Mouse (Mus musculus) gastrocnemius, postnatal 14 days (tissue): Measurements from ENCODE around the gene Trnau1ap. TPM values are rescaled to one million over a fixed set of nuclear protein-coding genes. Genes with fewer than 3 reads are reported as not detected.

ENCODE experiments used
- DNase-seq: peaks from one replicate; pipeline ENCODE4 v3.0.0; 2021; ENCODE audit warnings: mixed read lengths
- intact Hi-C: fragments of 180-260 bp; cut with DNase I; formaldehyde crosslinking; loops from one replicate; pipeline ENCODE4 v1.15.1; 2025; ENCODE audit warnings: low total_unique reads
- total RNA-seq, 2 experiments: library from RNA; stranded (reverse); gene quantifications; 2 replicates each; pipeline ENCODE4 v1.2.3; 2021

Gene Trnau1ap
- total RNA-seq, 2 experiments from 2014 or later: 12.9 to 13.9 TPM

DNA sequence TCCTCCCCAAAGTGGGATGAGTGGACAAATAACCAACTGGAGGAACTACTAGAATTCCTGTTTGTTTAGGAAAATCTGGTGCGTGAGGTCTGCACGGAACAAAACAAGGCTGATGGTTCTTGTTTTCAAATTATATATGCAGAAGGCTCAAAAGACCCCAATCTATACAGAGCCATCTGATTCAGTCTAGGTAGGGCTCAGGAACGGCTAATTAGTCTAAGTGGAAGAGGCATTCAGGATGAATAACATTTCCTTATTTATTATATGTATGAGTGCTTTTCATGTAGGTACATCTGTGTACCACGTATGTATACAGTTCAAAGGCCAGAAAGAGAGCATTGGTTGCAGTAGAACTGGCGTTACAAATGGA is 16.5 kb upstream of the Trnau1ap start:
- no peak for DNase-seq
- intact Hi-C loops: loop anchor here (5.0 to 10.0 kb wide), 2 partner anchors 54 to 251 kb away; no protein-coding TSS in a partner anchor

DNA sequence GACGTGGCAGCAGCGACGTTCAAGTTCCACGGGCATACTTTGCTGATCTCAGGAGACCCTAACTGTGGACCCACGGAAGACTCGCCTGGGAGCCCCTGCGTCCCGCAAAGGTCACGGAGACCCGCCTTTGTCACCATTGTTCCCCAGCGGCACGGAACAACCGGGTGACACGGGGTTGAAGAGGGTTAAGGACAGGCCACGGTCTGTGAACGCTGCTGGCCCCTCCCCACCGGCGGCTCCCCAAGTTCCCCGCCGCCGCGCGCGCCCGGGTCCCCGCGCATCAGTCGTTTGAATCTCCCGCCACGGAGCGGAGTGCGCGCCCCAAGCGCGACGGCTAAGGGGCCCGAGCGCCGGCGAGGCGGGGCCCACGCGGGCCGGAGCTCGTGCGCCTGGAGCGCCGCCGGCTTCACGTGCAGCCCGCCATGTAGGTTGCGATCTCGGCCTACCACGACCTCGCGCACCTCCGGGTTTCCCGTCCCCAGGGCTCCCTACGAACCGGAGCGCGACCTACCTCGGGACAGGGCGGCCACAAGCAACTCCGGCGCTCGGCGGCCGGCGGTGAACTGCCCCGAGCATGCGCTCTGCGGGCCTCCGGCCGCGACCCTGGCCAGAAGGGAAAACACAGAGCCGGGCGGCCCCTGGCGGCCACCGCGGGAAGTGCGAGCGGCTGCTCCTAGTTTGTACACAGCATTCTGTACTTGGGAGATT is 16.0 kb upstream of the Trnau1ap start:
- DNase-seq: peak; percentile 94
- intact Hi-C loops: loop anchor here (5.0 to 10.0 kb wide), 2 partner anchors 53 to 250 kb away; no protein-coding TSS in a partner anchor

DNA sequence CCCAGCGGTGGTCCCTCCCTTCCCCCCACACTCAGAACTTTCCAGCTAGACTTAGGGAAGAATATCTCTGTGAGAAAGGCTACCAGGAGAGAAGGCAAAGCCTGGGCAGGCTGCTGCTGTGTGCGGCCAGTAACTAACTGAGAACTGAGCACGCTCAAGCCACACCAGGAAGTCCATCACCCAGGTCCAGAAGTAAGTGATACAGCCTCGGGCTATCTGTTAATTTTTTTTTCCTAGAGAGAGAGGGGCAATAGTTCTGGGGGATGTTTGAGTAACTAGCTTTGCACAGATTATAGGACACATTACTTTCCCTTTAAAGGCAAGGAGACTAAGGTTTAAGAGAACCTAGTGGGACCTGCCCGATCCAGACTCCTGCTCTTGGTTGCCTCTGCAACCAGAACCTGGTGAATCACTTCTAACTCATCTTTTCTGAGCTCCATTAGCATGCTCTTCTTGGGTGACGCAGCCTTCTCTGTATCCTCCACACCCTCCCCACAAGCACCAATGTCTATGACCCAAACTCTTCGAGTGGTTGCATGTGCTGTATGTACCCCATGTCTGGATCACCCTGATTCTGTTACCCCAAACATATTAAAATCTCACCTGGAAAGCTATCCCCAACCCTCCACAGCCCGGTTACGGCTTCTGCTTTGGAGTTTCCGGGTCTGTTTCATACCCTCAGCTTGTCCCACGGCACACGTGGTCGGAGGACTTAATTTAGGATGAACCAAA is 15.2 kb upstream of the Trnau1ap start:
- no peak for DNase-seq
- intact Hi-C loops: loop anchor here (5.0 to 10.0 kb wide), 2 partner anchors 52 to 250 kb away; no protein-coding TSS in a partner anchor

DNA sequence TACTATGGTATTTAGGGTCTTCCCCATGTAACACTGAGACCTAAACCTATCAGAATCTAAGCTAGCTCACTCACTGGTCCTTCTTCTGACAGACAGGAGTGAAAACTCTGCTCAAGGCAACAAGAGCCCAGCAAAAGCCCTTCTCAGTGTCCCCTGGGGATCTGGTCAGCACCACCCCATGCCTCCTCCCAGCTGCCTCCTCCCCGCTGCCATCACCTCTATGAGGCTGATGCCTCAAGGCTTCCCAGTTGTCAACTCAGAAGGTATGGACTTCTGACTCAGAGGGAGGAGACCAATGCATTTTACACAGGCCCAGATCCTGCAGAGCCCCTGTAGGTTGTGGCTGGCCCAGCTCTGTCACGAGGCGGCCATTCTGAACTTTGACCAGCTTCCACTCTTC is 12.1 kb upstream of the Trnau1ap start:
- intact Hi-C loops: loop anchor here (10.0 kb wide), 1 partner anchor 247 kb away; no protein-coding TSS in a partner anchor
- no peak for DNase-seq

DNA sequence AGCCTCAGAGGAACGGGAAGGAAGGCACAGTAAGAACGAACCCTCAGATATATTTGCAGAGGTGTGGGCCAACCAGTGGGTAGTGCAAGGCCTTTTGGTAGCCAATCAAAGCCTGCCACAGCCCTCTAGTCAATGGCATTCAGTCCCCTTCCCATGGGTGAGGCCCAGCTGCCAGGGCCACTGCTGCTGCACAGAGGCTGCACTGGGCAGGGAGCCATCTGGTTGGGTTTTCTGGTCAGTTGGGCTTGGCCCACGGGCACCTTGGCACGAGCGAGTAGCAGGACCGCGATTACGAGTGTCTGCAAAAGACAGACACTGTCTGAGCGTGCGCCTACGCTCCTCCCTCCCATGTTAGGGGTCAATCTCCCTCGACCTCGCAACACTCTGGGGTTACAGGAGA is 9.6 kb upstream of the Trnau1ap start:
- intact Hi-C loops: no loop called here

DNA sequence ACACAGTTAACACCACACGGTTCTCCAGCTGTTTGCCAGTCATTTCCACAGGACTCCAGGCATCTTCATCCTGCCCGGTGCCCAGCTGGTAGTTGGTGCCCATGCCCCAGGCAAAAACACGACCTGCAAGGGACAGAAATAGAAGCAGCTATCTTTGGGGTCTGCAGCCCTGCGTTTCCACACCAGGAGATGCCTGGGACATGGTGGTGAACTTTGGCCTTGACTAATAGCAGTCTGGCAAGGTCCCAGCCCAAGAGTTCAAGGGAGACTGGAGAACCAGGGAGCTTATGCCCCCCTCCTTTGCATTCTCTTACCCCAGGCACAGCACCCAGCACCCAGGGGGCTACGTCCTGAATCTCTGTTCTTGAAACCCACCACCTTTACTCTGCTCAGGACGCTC is 3.5 kb upstream of the Trnau1ap start:
- DNase-seq: no peak
- intact Hi-C loops: no loop called here

More for the DNA sequence above, 9.6 kb upstream of the Trnau1ap start:
- peak; percentile 84 for DNase-seq

DNA sequence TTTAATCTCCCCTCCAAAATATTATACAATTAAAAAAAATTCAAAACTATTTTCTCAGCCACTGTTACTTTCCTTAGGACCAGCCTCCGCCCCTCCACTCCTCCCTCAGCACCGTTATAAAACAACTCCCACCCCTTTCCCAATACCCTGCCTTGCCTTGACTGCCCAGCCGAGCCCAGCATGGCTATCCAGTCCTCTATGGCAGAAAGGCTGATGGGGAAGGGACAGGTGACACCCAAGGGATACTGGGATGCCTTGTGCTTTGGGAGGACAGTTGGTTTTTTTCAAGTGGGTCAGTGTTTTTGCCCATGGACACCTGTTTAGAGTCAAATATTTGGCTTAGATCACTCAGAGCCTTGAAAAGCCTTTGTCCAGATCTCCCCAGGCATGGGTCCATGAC is 2.6 kb upstream of the Trnau1ap start:
- intact Hi-C loops: no loop called here
- DNase-seq: no peak

DNA sequence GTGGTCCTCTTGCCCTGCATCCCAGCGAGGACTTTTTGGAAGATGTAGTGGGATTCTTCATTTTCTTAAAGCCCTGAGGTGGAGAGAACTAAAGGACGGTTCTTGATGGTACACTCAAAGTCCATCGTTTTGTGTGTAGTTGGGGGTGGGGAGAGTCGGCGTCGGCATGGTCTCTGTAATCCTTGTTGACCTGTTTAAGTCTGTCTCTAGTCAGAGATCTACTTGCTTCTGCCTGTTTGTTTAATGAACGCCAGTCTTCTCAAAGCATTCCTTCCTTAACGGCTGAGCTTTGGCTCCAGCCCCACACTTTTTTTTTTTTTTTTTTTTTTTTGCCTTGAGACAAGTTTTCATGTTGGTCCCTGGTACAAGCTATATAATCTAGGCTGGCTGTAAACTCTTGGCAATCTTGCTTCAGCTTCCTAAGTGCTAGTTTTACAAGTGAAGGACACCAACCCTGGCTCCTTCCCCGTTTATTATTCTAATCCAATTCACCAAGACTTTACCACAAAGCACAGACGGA is 557 bp upstream of the Trnau1ap start:
- intact Hi-C loops: no loop called here
- no peak for DNase-seq

DNA sequence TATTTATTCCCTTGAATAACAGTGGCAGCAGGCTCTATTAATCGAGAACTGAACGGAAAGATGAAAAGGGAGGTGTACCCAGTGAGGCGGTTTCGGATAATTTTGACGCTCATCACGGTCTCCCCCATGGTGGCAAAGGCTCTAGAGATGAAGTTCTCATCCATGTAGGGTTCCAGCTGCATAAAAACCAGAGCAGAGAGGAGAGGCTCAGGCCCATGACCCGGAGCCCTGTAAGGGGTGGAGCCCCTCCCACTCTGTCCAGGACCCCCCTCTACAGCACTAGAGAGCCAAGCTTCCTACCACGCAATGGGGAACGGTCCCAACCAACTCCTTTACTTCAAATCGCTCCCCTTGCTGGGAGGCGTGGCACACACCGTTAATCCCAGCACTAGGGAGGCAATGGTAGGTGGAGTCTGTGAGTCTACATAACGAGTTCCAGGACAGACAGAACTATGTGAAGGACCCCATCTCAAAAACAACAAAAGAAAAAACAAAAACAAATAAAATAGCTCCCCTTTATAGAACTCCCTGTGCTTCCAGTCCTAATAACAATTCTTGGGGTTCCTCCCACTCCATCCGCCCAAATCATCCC is 851 bp downstream of the Trnau1ap start:
- intact Hi-C loops: no loop called here
- DNase-seq: no peak

DNA sequence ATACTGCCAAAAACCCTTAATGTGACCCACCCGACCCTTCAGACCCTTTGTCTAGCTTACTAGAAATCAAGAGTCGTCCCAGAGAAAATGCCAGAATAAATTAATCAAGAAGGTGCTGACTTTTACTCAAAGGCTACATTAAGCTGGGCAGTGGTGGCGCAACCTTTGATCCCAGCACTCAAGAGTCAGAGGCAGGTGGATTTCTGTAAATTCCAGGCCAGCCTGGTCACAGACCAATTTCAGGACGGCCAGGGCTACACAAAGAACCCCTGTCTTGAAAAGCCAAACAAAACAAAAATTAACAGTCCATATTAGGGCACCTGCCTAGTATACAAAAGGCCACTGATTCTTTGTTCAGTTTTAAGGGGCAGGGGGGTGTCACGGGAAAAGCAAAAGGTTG is 2.9 kb downstream of the Trnau1ap start:
- intact Hi-C loops: no loop called here
- no peak for DNase-seq

DNA sequence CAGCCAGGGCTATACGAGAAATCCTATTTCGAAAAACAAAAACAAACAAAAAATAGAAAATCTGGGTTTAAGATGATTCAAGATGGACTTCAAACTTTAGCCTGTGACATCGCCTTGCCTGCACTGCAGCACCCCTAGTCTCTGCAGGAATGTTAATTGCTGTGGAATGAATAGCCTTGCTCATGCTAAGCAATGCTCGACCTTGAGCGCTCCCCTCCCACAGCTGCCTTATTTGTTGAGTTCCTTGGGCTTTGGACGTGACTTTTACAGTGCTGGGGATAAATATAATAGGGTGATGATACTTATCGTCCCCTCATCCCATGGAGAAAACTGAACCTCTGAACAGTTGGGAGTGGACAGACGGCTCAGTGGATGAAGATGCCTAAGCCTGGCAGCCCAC is 13.6 kb downstream of the Trnau1ap start:
- intact Hi-C loops: no loop called here
- DNase-seq: no peak

DNA sequence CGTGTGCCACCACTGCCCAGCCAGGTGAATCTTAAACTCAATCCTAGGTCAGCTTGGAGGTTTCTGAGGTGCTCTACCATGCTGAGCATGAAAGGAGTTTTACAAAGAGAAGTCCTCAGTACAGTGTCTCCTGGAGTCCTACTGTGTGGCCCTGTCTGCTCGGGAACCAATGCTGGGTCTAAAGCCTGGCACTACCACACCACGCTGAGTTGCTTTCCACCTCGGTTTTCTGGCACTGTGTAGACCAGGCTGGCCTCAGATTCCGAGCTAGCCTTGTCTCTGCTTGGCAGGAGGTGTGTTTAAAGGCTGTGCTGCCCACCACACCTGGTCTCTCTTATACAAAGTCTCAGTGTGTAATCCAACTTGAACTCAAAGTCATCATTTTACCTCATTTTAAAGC is 16.7 kb downstream of the Trnau1ap start:
- intact Hi-C loops: no loop called here
- no peak for DNase-seq

DNA sequence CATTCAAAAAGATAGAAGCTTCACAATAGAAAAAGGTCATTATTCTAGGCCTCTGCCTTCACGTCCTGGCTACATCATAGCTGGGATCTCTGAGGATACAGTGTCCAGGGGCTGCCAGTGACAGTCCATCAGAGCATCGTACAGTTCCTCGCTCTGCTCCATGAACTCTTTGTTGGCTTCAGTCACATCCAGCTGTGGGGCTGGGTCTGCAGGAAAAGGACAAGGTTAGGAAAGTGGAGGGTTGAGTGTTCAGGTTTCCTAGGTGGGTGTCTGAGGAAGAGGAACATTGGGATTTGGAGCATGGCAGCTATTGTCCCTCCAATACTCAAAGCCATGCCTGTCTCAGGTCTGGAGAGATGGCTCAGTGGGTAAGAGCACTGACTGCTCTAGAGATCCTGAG is 17.5 kb downstream of the Trnau1ap start:
- intact Hi-C loops: no loop called here
- no peak for DNase-seq

DNA sequence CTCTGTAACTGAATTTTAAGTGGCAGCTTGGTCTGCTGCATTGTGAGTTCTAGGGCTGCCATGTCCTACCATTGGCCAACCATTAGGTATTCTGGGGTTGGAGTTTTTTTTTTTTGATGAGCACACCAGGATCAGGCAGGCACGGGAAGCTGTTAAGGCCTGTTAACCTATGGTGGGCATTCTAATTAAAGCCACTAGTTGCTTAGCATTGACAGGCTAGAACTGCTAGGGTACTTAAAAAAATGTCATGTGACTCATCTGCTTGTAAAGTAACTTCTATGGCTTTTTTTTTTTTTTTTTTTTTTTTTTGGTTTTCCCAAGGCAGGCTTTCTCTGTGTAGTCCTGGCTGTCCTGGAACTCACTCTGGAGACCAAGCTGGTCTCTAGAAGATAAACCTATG is 18.1 kb downstream of the Trnau1ap start:
- intact Hi-C loops: no loop called here
- no peak for DNase-seq

DNA sequence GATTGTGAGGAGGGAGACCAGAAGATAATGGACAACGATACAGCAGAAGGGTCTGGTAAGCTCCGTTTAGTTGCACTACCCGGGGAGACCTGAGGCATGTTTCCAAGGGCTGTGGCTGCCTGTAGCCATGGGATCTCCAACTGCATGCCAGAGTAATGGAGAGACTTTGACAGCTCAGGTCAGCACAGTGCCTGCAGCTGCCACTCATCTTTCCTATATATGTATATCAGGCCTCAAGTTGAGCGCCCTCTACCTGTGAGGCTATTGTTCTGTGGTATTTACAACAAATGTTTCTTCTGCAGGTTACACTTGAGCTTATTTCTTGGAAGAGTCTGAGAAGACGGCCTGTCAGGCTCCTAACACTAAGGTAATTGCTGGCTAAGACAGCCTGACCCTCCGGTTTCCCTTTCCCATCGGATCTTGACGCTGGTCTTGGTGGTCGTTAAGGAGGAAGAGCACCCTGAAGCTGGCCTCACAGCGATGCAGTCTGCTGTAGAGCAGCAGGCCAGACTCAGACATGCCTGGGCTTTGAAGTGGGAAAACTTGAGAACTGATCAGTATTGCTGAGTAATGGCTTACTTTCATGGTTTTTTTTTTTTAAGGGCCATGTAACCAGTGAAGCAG is 19.4 kb downstream of the Trnau1ap start:
- peak; percentile 39 for DNase-seq

DNA sequence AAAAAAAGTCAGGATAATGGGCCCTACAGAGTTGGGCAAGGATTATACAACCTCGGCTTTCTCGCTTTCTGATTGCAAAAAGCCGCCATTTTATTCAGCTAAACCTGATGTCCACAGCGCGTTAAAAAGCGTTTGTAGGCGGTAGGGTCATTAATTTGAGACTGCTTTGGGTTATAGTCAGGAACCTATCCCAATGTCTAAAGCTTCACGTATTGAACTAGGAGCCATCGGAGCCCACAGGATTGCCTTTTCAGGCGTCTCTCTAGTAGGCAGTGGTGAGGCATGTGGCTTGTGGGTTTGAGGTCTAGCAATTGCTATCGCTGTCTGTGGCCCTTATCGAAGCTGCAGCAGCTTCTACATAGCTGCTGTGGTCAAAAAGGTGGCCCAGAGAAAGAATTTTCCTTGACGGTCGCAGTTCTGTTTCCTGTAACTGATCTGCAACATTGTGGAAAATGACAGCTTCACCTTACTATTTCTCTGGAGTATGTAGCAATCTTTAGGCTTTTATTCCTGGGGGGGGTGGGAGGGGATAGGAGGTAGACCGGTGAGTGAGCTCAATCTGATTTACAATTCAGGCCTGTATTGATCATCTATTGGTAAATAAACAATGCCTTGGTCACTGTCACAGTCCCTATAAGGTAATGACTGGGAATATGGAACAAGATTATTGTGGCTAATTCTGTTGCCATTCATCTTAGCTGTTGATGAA is 20.0 kb downstream of the Trnau1ap start:
- intact Hi-C loops: no loop called here

More for the DNA sequence above, 19.4 kb downstream of the Trnau1ap start:
- intact Hi-C loops: no loop called here

DNA sequence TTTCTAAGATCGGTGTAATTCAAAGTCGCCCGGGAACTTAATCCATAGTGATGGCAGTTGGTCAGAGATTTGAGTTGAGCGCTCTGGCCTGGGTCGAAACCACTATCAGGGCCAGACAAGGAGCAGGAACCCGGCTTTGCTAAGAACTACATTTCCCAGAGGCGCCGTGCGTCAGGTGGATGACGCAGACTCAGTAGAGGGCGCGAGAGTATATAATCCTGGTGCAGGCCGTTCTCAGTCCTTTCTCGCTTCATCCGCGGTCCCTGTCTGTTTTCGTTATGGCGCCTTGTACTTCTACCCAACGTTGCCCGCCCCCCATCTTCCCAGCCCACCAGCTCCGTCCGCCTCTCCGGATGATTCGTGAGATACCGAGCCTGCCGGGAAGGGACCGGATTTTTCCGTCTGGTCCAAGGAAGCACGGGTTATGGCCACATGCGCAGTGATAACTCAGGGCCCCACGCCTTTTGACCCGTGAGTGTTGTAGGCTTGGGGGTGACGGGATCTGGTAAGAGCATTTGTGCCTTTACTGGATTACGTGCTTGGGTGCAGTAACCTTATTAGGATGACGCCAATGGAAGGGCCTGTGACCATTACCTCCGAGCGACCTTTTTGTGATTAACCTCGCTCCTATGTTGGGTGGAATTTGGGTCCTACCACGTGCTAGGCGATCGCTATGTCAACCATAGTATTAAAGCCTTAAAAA is 20.8 kb downstream of the Trnau1ap start:
- DNase-seq: peak; percentile 89
- intact Hi-C loops: no loop called here

More for the DNA sequence above, 20.0 kb downstream of the Trnau1ap start:
- DNase-seq: no peak

DNA sequence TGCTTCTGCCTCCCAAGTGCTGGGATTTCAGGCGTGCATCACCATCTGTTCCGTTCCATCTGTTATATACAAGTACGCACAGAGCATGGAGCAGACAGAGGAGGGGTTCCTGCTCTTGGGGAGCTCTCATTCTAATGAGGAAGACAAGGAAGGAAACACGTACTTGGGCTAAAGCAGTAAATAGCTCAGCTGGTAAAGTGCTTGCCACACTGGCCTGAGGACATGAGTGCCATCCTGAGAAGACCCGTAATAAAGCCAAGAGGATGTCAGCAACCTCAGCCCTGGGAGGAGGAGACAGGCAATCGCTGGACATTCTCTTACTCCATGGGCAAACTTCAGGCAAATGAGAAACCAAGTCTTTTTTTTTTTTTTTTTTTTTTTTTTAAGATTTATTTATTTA is 23.3 kb downstream of the Trnau1ap start:
- intact Hi-C loops: no loop called here

DNA sequence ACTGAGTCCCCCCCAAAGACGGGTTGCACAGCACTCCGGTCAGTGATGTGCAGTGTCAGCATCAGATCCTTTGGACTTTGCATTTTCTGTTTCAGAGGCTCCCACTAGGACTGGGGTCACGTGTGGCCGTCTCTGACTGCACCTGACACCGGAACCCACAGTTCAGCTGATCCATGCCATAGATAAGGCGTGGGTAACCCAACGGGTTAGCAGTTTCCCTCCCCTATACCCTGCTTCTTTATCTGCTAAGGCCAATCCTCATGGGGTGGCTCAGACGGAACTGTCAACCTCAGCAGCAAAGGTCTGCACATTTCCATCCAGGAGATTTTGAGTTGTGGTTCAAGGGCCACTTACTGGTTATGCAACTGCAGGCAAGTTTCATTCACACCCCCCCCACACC is 24.1 kb downstream of the Trnau1ap start:
- intact Hi-C loops: no loop called here
- no peak for DNase-seq

More for the DNA sequence above, 23.3 kb downstream of the Trnau1ap start:
- no peak for DNase-seq
